Mouse (Mus musculus) hindbrain, embryonic 14.5 days (tissue): Measurements from ENCODE around the gene Slc18b1. TPM values are rescaled to one million over a fixed set of nuclear protein-coding genes. Genes with fewer than 3 reads are reported as not detected.

Experiments
- ATAC-seq: fragments of 200-750 bp; cut with Nextera tagmentation; 2 replicates; pipeline ENCODE4 v1.8.0; 2017; ENCODE audit warnings: moderate number of reproducible peaks, mild to moderate bottlenecking, moderate TSS enrichment, moderate library complexity; ENCODE audit not compliant: low FRiP score
- DNase-seq: peaks from one replicate; pipeline ENCODE4 v3.0.0-alpha.2; 2015; ENCODE audit warnings: low spot score
- H3K27ac ChIP-seq: fragments of 300-500 bp; sonication (generic); 2 replicates; pipeline ENCODE4 v1.5.1; 2014; ENCODE audit warnings: mild to moderate bottlenecking, moderate library complexity
- H3K27me3 ChIP-seq: fragments of 300-500 bp; sonication (generic); 2 replicates; pipeline ENCODE4 v1.6.1; 2014; ENCODE audit warnings: mild to moderate bottlenecking, low read length, mixed read lengths; ENCODE audit not compliant: control insufficient read depth, insufficient read depth
- H3K36me3 ChIP-seq: fragments of 300-500 bp; sonication (generic); replicated peaks from 2 replicates; pipeline ENCODE4 v1.6.1; 2014; ENCODE audit not compliant: control insufficient read depth, insufficient read depth
- H3K4me1 ChIP-seq: fragments of 300-500 bp; sonication (generic); replicated peaks from 2 replicates; pipeline ENCODE4 v1.6.1; 2014; ENCODE audit warnings: antibody characterized with exemption, low read length, mixed read lengths; ENCODE audit not compliant: control insufficient read depth, insufficient read depth
- H3K4me2 ChIP-seq: fragments of 300-500 bp; sonication (generic); replicated peaks from 2 replicates; pipeline ENCODE4 v1.6.1; 2014; ENCODE audit warnings: mild to moderate bottlenecking, moderate library complexity
- H3K4me3 ChIP-seq: fragments of 300-500 bp; sonication (generic); replicated peaks from 2 replicates; pipeline ENCODE4 v1.5.1; 2014; ENCODE audit warnings: mild to moderate bottlenecking, low read length
- H3K9ac ChIP-seq: fragments of 300-500 bp; sonication (generic); 2 replicates; pipeline ENCODE4 v1.6.1; 2014
- H3K9me3 ChIP-seq: fragments of 300-500 bp; sonication (generic); 2 replicates; pipeline ENCODE4 v1.6.1; 2016; ENCODE audit warnings: low read length; ENCODE audit not compliant: control insufficient read depth
- WGBS: fragments of 180-500 bp; shearing (Covaris S2); extraction: QIAGEN DNeasy Blood & Tissue Kit; methylation state at CpG from one replicate; pipeline ENCODE4 v1.1.7; 2014; 5-methylcytosine and 5-hydroxymethylcytosine counted together
- polyA plus RNA-seq: library from polyadenylated mRNA; unstranded; fragments of >200 nt; fragmentation: Nextera tagmentation; extraction: Ambion mirVana; gene quantifications from 2 replicates; pipeline ENCODE4 v1.2.1, GENCODE M21; 2014

The Slc18b1 gene
- polyA plus RNA-seq: 22.6 and 25.5 TPM in 2 replicates

DNA sequence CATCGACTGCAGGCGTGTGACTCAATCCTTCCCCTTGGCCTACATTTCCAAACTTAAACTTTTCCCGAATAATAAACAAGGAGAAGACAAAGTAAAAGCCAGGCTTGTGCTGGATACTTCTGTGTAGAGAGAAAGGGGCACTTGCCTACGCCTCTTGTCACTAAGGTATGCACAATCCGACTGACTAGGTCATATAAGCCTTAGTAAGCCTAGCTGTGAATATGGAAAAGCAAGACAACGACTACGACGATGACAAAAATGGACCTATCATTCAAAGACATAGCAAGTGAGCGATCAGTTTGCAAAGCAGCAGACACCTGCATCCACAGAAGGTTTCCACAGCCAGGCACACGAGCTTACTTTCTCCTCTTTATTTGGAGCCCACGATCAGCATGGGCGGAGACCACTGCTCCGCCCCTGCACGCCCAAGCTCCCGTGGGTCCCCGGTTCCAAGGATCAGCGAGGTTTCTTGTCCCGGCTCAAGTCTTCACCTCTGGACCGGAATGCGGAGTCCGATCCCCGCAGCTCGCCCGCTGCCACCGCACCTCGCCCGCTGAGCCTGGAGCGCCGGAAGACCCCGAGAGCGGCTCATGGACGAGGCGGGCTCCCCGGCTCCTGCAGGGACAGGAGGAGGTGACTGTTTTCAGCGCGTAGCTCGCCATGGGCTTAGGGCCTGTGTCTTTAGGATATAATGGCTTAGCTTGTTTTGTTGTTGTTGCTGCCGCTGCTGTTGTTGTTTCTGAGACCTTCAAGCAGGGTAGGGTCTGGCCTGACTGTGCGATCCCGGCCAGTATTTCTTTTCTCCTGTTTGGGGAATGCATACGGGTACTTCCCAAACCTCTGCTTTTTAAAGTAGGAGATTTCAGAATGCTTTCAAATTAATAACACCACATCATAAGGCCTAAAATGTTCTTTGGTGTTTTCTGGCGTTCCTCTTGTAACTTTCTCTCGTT lies at the start of gene Slc18b1:
TSS of gene Slc18b1 (plus strand) at position 436 of the 953 bp plus-strand sequence.
- Histone ChIP-seq H3K4me2 (peak within 1 kb of the TSS; percentile 72), H3K4me1 (peaks cover 20% of the 10 kb centered on the region; the same call in 1 of the 2 replicates), H3K4me3 (peak within 1 kb of the TSS; percentile 49), H3K9ac (peak within 1 kb of the TSS; percentile 69), H3K27ac (peak within 1 kb of the TSS; percentile 70), H3K36me3 (peaks cover 19% of the 10 kb centered on the region), H3K27me3 (no peaks in the 10 kb centered on the region), H3K9me3 (no peaks in the 10 kb centered on the region)
- peak; percentile 48 for DNase-seq
- ATAC-seq: peak; percentile 78
- WGBS: 4% methylated on average over 43 of the region's 43 CpGs

- no peak overlapping the region for H3K4me2 ChIP-seq
- H3K4me1 ChIP-seq: no peaks in the 10 kb centered on the region
- no peak overlapping the region for H3K27ac ChIP-seq
- DNase-seq (no peak), ATAC-seq (no peak)
- 88% methylated on average over 7 of the region's 7 CpGs for WGBS
- no peaks in the 10 kb centered on the region for H3K36me3 ChIP-seq
- no peak overlapping the region for H3K4me3 ChIP-seq
- no peaks in the 10 kb centered on the region for H3K9me3 ChIP-seq
- no peaks in the 10 kb centered on the region for H3K27me3 ChIP-seq
- no peak overlapping the region for H3K9ac ChIP-seq
Measured at GRCm38 (mm10) chr10:23754166-23754565, 42.6 kb upstream of the Slc18b1 start.

GRCm38 (mm10) chr10:23777288-23777945 lies 19.4 kb upstream of the Slc18b1 start:
- peak; percentile 60 for DNase-seq
- Histone ChIP-seq H3K4me3 (no peak overlapping the region), H3K4me1 (no peaks in the 10 kb centered on the region), H3K4me2 (no peak overlapping the region), H3K27me3 (no peaks in the 10 kb centered on the region), H3K27ac (no peak overlapping the region), H3K36me3 (peaks cover 29% of the 10 kb centered on the region), H3K9me3 (no peaks in the 10 kb centered on the region), H3K9ac (no peak overlapping the region)
- ATAC-seq: peak; percentile 52; the same call in 1 of the 2 replicates
- WGBS: 34% methylated on average over 5 of the region's 5 CpGs

DNA sequence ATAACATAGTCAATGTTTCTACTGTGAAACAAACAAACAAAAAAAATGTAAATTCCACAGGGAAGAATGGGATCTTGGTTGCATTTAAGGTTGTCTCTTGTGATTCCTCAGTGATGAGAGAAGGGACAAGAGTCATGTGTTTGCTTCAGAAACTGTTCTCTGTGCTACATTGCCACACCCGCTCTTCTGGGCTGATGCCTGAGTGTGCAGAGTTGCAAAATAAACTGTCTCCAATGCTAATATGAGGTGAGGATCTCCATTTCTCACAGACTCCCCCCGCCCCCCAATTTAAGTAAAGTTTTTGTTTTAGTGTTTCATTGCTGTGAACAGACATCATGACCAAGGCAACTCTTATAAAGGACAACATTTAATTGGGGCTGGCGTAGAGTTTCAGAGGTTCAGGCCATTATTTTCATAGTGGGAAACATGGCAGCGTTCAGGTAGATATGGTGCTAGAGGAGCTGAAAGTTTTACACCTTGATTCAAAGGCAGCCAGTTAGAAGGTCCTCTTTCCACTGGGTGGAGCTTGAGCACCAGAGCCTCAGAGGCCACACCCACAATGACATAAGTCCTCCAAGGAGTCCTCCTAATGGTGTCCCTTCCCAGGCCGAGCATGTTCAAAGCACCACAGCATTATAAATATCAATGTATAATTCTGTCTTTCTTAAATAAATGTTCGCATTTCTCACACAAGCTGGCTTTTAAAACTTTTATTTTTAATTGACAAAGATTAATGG lies 16.1 kb upstream of the Slc18b1 start:
- Histone ChIP-seq H3K27me3 (no peaks in the 10 kb centered on the region), H3K9me3 (no peaks in the 10 kb centered on the region), H3K36me3 (peaks cover 62% of the 10 kb centered on the region), H3K4me1 (peaks cover 2% of the 10 kb centered on the region), H3K4me3 (no peak overlapping the region), H3K27ac (no peak overlapping the region), H3K9ac (no peak overlapping the region), H3K4me2 (no peak overlapping the region)
- WGBS: 88% methylated on average over 6 of the region's 6 CpGs
- ATAC-seq (no peak), DNase-seq (no peak)

GRCm38 (mm10) chr10:23781760-23782735 lies 14.7 kb upstream of the Slc18b1 start:
- DNase-seq: no peak
- Histone ChIP-seq H3K4me3 (no peak overlapping the region), H3K4me2 (no peak overlapping the region), H3K36me3 (peaks cover 65% of the 10 kb centered on the region), H3K27me3 (no peaks in the 10 kb centered on the region), H3K9me3 (no peaks in the 10 kb centered on the region), H3K9ac (no peak overlapping the region), H3K4me1 (peaks cover 10% of the 10 kb centered on the region), H3K27ac (no peak overlapping the region)
- ATAC-seq: no peak
- 90% methylated on average over 11 of the region's 11 CpGs for WGBS

GRCm38 (mm10) chr10:23782855-23783492 lies 13.8 kb upstream of the Slc18b1 start:
- Histone ChIP-seq H3K4me1 (peaks cover 12% of the 10 kb centered on the region), H3K36me3 (peaks cover 65% of the 10 kb centered on the region), H3K9me3 (no peaks in the 10 kb centered on the region), H3K4me2 (no peak overlapping the region), H3K27ac (no peak overlapping the region), H3K4me3 (no peak overlapping the region), H3K27me3 (no peaks in the 10 kb centered on the region), H3K9ac (no peak overlapping the region)
- 39% methylated on average over 2 of the region's 2 CpGs for WGBS
- ATAC-seq: no peak
- no peak for DNase-seq

- H3K36me3 ChIP-seq: peaks cover 65% of the 10 kb centered on the region
- no peak overlapping the region for H3K27ac ChIP-seq
- H3K4me3 ChIP-seq: no peak overlapping the region
- no peak for ATAC-seq
- WGBS: 30% methylated on average over 2 of the region's 2 CpGs
- no peaks in the 10 kb centered on the region for H3K9me3 ChIP-seq
- no peaks in the 10 kb centered on the region for H3K27me3 ChIP-seq
- no peak for DNase-seq
- no peak overlapping the region for H3K9ac ChIP-seq
- H3K4me1 ChIP-seq: peaks cover 17% of the 10 kb centered on the region
- H3K4me2 ChIP-seq: no peak overlapping the region
Measured at GRCm38 (mm10) chr10:23783493-23783884, 13.3 kb upstream of the Slc18b1 start.

DNA sequence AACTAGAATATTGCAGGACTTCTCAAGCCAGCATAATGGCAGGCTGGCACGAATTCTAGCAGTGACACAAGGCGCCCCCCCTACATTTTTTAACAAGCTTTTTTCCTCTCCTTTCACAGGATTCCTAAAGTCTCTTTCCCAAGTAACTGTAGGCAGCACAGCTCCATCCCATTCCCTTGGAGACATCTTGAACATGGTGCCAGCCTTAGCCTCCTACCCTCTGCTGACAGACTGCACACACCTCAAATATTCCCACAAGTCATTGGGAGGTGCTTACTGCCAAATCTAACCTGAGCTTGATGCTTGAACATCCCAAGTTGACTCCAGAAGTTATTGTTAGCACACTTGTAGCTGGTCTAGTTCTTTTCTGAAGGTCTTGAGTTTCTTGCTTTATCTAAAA lies 12.7 kb upstream of the Slc18b1 start:
- Histone ChIP-seq H3K4me2 (no peak overlapping the region), H3K27ac (no peak overlapping the region), H3K4me3 (no peak overlapping the region), H3K9me3 (no peaks in the 10 kb centered on the region), H3K36me3 (peaks cover 62% of the 10 kb centered on the region), H3K4me1 (peaks cover 17% of the 10 kb centered on the region), H3K9ac (peak overlapping the region; percentile 24), H3K27me3 (no peaks in the 10 kb centered on the region)
- no peak for DNase-seq
- WGBS: 49% methylated on average over 2 of the region's 2 CpGs
- no peak for ATAC-seq
